Mouse (Mus musculus): ENCODE data around the gene Slc25a21.

DNA sequence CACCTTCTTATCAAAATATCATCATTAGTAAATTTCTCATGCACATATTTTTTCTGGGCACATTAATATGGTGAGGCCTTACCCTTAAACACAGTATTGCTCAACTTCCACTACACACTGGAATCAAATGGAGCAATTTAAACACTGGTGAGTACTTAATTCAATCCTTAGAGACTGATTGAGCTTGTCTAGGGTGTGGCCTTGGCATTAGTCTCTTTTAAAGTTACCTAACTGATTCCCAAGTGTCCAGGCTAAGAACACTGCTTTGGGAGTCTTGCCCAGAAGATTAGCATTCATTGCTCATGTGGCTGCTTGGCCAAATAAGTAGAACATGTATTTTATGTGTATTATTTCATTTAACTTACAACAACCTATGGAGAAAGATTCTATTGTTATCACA, 18.5 kb downstream of the Slc25a21 start:
- TF ChIP-seq CTCF (IDR thresholded peaks at IDR 0.05; ENCODE audit: borderline replicate concordance, insufficient read depth, low read depth, low read length) (no peak), POLR2A (IDR thresholded peaks at IDR 0.05; ENCODE audit: borderline replicate concordance, insufficient read depth, low read length) (no peak)
